Mouse (Mus musculus) hindbrain, embryonic 12.5 days (tissue): ENCODE results near the gene Tgfbr3. TPM values are rescaled to one million over a fixed set of nuclear protein-coding genes. Genes with fewer than 3 reads are reported as not detected.
"Not testable (repeated sequence)": the region's sequence is repeated elsewhere in the genome, so short reads cannot be mapped to it uniquely, and the experiment has no call there.

ENCODE experiments used
- ATAC-seq: fragments of 200-750 bp; cut with Nextera tagmentation; 2 replicates; pipeline ENCODE4 v1.8.0; 2017; ENCODE audit warnings: moderate TSS enrichment; ENCODE audit not compliant: low FRiP score
- H3K27ac ChIP-seq: fragments of 300-500 bp; sonication (generic); 2 replicates; pipeline ENCODE4 v1.5.1; 2016; ENCODE audit warnings: mild to moderate bottlenecking
- H3K27me3 ChIP-seq: fragments of 300-500 bp; sonication (generic); 2 replicates; pipeline ENCODE4 v1.6.1; 2016; ENCODE audit warnings: mild to moderate bottlenecking
- H3K36me3 ChIP-seq: fragments of 300-500 bp; sonication (generic); 2 replicates; pipeline ENCODE4 v1.6.1; 2016; ENCODE audit warnings: mild to moderate bottlenecking
- H3K4me1 ChIP-seq: fragments of 300-500 bp; sonication (generic); 2 replicates; pipeline ENCODE4 v1.6.1; 2016
- H3K4me2 ChIP-seq: fragments of 300-500 bp; sonication (generic); replicated peaks from 2 replicates; pipeline ENCODE4 v1.6.1; 2016; ENCODE audit warnings: mild to moderate bottlenecking
- H3K4me3 ChIP-seq: fragments of 300-500 bp; sonication (generic); 2 replicates; pipeline ENCODE4 v1.5.1; 2016; ENCODE audit warnings: mild to moderate bottlenecking
- H3K9ac ChIP-seq: fragments of 300-500 bp; sonication (generic); 2 replicates; pipeline ENCODE4 v1.6.1; 2016; ENCODE audit warnings: mild to moderate bottlenecking, moderate library complexity
- H3K9me3 ChIP-seq: fragments of 300-500 bp; sonication (generic); replicated peaks from 2 replicates; pipeline ENCODE4 v1.6.1; 2016; ENCODE audit warnings: mild to moderate bottlenecking
- WGBS: fragments of 180-500 bp; shearing (Covaris S2); methylation state at CpG from one replicate; pipeline ENCODE4 v1.1.7; 2016; 5-methylcytosine and 5-hydroxymethylcytosine counted together
- polyA plus RNA-seq: library from polyadenylated mRNA; unstranded; fragments of >200 nt; fragmentation: Nextera tagmentation; extraction: Ambion mirVana; gene quantifications from 2 replicates; pipeline ENCODE4 v1.2.1, GENCODE M21; 2016

The Tgfbr3 gene
- polyA plus RNA-seq, 1 experiment from 2014 or later, result 12.0 TPM

DNA sequence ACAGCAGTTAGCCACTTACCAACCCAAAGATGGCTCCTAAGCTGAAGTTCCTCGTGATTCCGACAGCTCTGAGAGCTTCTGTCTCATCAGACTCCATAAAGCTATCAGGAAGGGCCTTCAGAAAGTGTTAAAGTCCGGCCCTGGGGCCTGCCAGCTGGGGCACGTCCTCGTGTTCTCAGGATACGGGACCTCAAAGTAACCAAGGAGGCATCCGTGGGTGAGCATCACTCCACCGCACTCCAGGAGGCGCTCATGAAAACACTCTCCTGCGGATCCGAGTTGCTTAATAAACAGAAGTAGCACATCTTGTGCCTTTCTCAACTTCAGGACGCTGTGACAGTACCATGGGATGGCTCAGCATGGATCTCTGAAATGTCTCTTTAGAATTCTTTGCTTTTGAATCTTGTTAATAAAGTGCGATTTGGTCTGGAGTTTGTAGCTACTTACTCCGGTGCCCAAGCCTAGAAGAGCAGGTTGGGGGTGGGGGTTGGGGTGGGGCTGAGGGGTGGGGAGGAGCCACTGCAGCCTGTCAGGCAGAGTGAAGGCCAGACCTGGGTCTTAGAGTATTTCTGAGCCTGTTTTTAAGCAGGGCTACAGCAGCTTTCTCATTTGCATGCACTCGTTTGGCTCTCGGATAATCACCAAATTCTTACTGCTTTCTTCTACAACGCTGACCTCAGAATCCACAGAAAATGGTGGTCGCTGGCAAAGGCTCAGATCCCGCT, 38.7 kb downstream of the Tgfbr3 start:
- H3K27ac ChIP-seq, result no peak overlapping the region
- no peak overlapping the region for H3K4me3 ChIP-seq
- H3K27me3 ChIP-seq, result peaks cover 28% of the 10 kb centered on the region
- 20% methylated on average over 19 of the region's 19 CpGs for WGBS
- no peak for ATAC-seq
- no peak overlapping the region for H3K9ac ChIP-seq
- 0 out of 2 replicates have a peak, but pooled peaks cover 2% of the 10 kb centered on the region for H3K9me3 ChIP-seq
- H3K4me1 ChIP-seq, result peaks cover 27% of the 10 kb centered on the region
- H3K4me2 ChIP-seq, result peak overlapping the region; percentile 5; the same call in 1 of the 2 replicates
- H3K36me3 ChIP-seq, result no peaks in the 10 kb centered on the region

DNA sequence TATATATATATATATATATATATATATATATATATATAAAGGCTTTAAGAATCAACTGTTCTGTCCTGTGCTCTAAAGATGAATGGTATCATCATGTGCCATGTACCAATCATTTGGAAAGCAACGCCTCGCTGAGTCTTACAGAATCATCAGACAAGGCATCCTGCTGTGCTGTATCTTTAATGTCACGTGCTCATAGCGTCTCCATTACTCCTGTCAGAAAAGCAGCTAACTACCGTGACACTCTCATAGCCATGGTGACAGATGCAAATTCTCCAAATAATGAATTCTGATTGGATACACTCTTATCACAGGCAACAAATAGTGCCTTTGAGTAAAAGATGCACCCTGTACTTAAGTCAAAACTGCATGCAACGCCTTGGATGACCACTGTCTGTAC, 40.7 kb downstream of the Tgfbr3 start:
- H3K27ac ChIP-seq, result no peak overlapping the region
- H3K27me3 ChIP-seq, result peaks cover 31% of the 10 kb centered on the region
- 70% methylated on average over 6 of the region's 6 CpGs for WGBS
- no peaks in the 10 kb centered on the region for H3K9me3 ChIP-seq
- H3K4me1 ChIP-seq, result peaks cover 27% of the 10 kb centered on the region
- H3K9ac ChIP-seq, result no peak overlapping the region
- no peak overlapping the region for H3K4me2 ChIP-seq
- no peaks in the 10 kb centered on the region for H3K36me3 ChIP-seq
- no peak overlapping the region for H3K4me3 ChIP-seq
- no peak for ATAC-seq

DNA sequence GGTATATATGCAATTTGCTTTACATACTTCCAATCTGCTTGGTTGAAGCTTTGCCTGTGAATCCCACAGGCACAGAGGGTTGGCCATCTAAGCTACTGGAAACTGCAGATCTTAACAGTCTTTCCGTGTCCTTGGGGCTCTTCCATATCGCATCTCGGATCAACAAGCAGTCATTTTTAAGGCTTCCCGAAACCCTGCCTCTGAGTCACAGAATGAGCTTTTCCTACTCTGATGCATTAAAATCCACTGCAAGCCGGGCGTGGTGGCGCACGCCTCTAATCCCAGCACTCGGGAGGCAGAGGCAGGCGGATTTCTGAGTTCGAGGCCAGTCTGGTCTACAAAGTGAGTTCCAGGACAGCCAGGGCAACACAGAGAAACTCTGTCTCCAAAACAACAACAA, 41.1 kb downstream of the Tgfbr3 start:
- not testable (repeated sequence) for H3K36me3 ChIP-seq, H3K9me3 ChIP-seq, H3K9ac ChIP-seq, H3K4me2 ChIP-seq, H3K4me3 ChIP-seq, H3K27ac ChIP-seq, ATAC-seq
- Histone ChIP-seq H3K27me3 (peaks cover 28% of the 10 kb centered on the region), H3K4me1 (peaks cover 27% of the 10 kb centered on the region)
- 95% methylated on average over 11 of the region's 11 CpGs for WGBS

DNA sequence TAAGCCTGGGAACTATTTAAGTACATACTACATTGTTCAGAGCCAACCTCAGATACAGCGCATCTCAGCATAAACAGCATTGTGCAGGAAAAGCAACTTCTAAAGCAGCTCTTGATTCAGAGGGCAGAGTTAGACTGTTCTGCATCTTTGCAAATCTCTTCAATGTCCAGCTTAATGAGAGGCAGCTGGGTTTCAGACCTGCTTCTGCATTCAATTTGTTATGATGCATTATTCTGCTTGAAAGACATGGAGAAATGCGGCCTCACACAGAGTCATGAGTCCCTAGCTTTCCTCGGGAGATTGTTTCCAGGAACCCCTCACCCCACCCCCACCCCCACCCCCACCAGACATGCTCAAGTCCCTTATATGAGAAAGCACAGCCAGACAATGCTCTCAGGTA, 41.6 kb downstream of the Tgfbr3 start:
- peaks cover 25% of the 10 kb centered on the region for H3K4me1 ChIP-seq
- H3K4me2 ChIP-seq, result no peak overlapping the region
- no peak overlapping the region for H3K4me3 ChIP-seq
- no peaks in the 10 kb centered on the region for H3K9me3 ChIP-seq
- no peak overlapping the region for H3K9ac ChIP-seq
- 63% methylated on average over 3 of the region's 3 CpGs for WGBS
- H3K36me3 ChIP-seq, result no peaks in the 10 kb centered on the region
- no peak overlapping the region for H3K27ac ChIP-seq
- no peak for ATAC-seq
- peaks cover 23% of the 10 kb centered on the region for H3K27me3 ChIP-seq

DNA sequence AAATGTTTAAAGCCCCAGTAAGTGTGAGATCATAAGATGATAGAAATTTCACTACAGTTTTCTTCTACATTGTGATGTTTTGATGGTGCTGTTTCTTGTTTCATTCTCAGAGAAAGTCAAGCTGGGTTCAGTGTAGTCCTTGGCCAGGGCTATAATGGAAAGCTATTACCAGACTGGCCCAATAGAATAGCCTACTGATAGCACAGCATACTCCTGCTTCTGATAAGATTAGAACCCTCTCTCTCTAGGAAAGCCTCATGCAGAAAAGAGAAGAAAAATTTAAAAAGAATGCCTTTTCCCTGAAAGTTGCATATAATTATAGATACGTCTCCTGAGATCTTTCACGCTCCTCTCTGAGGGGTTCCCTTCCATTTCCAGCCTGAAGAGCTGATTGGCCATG, 46.0 kb downstream of the Tgfbr3 start:
- Histone ChIP-seq H3K36me3 (no peaks in the 10 kb centered on the region), H3K27ac (no peak overlapping the region), H3K9ac (no peak overlapping the region), H3K4me2 (no peak overlapping the region), H3K27me3 (peaks cover 5% of the 10 kb centered on the region; the same call in 1 of the 2 replicates), H3K4me1 (peaks cover 3% of the 10 kb centered on the region; the same call in 1 of the 2 replicates), H3K4me3 (no peak overlapping the region), H3K9me3 (no peaks in the 10 kb centered on the region)
- no peak for ATAC-seq
- WGBS, result 92% methylated on average over 2 of the region's 2 CpGs

DNA sequence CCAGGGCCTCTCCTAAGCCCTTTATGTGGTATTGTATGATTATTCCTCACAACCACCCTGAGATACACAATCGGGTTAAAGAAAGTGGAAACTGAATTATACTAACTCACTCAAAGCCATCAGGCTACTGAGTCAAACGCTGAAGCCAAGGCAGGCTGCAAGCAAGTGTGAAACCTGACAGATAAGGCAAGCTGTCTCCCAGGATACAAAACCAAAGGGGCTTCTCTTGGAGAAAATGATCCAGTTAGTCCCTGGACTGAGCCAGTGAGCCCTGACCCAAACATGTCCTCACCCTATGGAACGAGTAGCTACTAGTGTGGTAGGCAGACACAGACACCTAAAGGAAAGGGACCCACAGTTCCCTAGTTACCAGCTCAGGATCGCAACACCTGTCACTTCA, 46.4 kb downstream of the Tgfbr3 start:
- 85% methylated on average over 4 of the region's 4 CpGs for WGBS
- H3K27me3 ChIP-seq, result peaks cover 5% of the 10 kb centered on the region; the same call in 1 of the 2 replicates
- no peak overlapping the region for H3K27ac ChIP-seq

DNA sequence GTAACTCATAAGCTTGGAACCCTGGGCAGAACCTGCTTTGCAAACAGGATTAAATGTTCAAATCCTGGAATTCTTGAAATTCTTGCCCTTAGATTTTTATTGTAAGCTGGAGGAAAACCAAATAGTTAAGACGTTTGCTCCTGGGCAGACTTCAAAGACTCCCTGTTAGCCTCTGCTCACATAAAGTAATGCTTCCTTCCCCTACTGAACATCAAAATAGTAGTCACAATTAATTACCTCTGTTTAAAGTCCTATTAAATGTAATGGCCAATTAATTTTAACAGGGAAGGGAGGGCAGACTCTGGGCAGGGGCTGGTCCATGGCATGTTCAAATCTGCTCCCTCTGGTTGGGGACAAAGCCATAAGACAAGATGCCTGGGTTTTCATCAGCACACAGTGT, 49.2 kb downstream of the Tgfbr3 start:
- no peak for ATAC-seq
- Histone ChIP-seq H3K36me3 (no peaks in the 10 kb centered on the region), H3K27ac (no peak overlapping the region), H3K9me3 (no peaks in the 10 kb centered on the region), H3K4me2 (no peak overlapping the region), H3K27me3 (peaks cover 3% of the 10 kb centered on the region; the same call in 1 of the 2 replicates), H3K4me1 (peaks cover 19% of the 10 kb centered on the region), H3K4me3 (no peak overlapping the region), H3K9ac (no peak overlapping the region)
- WGBS, result 43% methylated on average over 1 of the region's 1 CpGs

More for the DNA sequence above, 46.4 kb downstream of the Tgfbr3 start:
- peaks cover 7% of the 10 kb centered on the region for H3K4me1 ChIP-seq
- no peaks in the 10 kb centered on the region for H3K9me3 ChIP-seq
- no peak for ATAC-seq
- no peak overlapping the region for H3K4me3 ChIP-seq
- H3K9ac ChIP-seq, result no peak overlapping the region
- H3K4me2 ChIP-seq, result no peak overlapping the region
- H3K36me3 ChIP-seq, result no peaks in the 10 kb centered on the region

DNA sequence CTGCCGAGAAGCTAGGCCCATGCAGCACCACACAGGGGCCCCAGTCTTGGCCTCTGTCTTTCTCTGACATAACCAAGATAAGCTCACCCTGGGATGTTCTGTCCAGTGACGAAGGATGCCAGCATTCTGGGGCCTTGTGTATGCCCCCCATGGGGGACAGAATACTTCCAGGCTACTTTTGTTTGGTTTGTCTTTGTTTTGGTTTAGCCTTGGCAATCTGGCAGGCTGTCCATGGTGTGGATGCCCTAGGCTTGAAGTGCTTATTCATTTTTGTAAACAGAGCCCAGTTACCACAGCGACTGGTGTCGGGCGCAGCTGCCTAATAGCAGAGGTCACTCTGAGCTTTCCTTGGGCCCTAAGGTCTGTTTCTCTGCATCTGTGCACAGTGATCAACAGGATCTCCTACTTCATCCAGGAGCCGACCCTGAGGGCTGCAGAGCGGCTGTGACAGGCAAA, 51.4 kb downstream of the Tgfbr3 start:
- no peak for ATAC-seq
- Histone ChIP-seq H3K4me2 (no peak overlapping the region), H3K9ac (no peak overlapping the region), H3K4me1 (peaks cover 19% of the 10 kb centered on the region), H3K36me3 (no peaks in the 10 kb centered on the region), H3K27me3 (no peaks in the 10 kb centered on the region), H3K27ac (no peak overlapping the region), H3K4me3 (no peak overlapping the region), H3K9me3 (no peaks in the 10 kb centered on the region)
- whole genome bisulfite sequencing, result 58% methylated on average over 7 of the region's 7 CpGs

DNA sequence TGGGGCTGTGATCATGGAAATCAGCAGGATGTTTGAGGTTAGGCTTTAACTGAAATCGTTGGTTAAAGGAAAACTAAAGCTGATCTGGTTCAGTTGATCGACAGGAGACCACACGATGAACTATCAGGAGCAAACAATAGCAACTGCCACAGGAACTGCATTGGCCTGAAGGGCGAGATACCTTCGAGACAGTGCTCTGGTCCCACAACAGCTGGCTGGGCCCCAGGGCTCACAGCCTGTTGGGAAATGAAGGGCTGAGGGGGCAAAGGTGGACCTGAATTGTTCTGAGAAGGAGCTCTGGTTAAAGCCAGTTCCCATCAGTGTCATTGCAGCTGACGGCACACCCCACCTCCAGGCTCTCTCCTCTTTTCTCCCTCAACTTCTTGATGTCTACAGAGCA, 52.5 kb downstream of the Tgfbr3 start:
- ATAC-seq, result no peak
- 67% methylated on average over 6 of the region's 6 CpGs for WGBS
- Histone ChIP-seq H3K36me3 (no peaks in the 10 kb centered on the region), H3K4me1 (peaks cover 19% of the 10 kb centered on the region), H3K9me3 (no peaks in the 10 kb centered on the region), H3K4me3 (no peak overlapping the region), H3K27ac (no peak overlapping the region), H3K4me2 (no peak overlapping the region), H3K27me3 (no peaks in the 10 kb centered on the region), H3K9ac (no peak overlapping the region)

DNA sequence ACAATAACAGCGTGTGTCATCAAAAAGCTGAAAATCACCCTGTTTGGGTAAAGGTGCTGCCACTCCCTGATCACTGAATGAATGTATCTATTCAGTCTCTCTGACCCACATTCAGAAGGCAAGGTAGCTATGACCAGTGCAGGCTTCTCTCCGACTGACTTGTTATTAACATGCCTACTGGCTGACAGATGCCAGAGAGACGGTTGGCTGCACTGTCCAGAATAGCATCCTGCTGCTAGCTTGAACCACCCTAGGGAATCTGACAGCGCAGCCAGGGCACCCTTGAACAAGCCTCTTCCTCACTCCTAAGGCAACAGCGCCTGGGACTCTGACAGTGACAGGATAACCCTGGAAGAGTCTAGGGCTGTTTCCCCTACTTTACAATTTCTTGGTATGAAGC, 53.4 kb downstream of the Tgfbr3 start:
- Histone ChIP-seq H3K4me1 (peaks cover 19% of the 10 kb centered on the region), H3K27ac (no peak overlapping the region), H3K36me3 (no peaks in the 10 kb centered on the region), H3K27me3 (no peaks in the 10 kb centered on the region), H3K9me3 (no peaks in the 10 kb centered on the region), H3K4me3 (no peak overlapping the region), H3K4me2 (no peak overlapping the region), H3K9ac (no peak overlapping the region)
- ATAC-seq, result no peak
- 75% methylated on average over 5 of the region's 5 CpGs for WGBS

DNA sequence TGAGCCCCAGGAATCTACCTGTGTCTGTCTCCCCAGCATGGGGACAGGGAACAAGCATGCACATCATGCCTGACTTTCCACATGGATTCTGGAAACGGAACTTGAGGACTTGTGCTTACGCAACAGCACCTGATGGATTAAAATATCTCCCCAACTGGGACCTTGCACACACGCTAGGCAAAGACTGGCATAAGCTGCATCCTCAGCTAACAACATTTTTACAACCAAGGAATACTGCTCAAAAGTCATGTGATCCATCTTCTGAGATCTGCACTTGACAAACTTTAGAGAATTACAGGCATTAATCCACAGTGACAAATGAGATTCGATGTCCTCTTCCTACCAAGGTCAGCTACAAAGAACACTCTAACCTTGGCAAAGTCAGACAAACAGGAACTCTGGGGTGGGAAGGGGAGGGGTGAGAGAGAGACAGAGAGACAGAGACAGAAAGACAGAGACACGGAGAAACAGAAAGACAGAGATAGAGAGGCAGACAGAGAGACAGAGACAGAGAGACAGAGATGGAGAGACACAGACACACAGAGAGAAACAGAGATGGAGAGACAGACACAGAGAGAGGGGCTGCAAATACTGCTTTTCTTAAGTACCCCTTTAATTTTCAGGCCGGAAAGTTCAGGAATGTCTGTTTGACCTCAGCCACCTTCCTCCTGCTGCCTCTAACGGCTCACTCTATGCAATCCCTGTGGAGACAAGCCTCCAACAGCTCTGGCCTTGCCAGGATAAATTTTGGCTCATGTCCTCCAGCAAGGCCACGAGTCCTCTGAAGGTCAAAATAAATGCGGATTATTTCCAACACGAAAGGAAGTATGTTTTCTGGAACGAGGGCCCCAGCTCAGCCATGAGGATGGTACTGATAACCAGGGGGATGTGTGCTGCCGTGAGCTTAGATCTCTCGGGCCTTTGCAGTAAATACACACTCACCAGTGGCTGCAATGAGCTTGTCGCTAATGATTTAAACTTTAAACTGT, 55.8 kb downstream of the Tgfbr3 start:
- no peak for ATAC-seq
- no peak overlapping the region for H3K4me2 ChIP-seq
- H3K4me3 ChIP-seq, result no peak overlapping the region
- no peak overlapping the region for H3K27ac ChIP-seq
- no peak overlapping the region for H3K9ac ChIP-seq
- no peaks in the 10 kb centered on the region for H3K27me3 ChIP-seq
- H3K9me3 ChIP-seq, result no peaks in the 10 kb centered on the region
- WGBS, result 71% methylated on average over 14 of the region's 14 CpGs
- H3K4me1 ChIP-seq, result peaks cover 19% of the 10 kb centered on the region
- H3K36me3 ChIP-seq, result no peaks in the 10 kb centered on the region

DNA sequence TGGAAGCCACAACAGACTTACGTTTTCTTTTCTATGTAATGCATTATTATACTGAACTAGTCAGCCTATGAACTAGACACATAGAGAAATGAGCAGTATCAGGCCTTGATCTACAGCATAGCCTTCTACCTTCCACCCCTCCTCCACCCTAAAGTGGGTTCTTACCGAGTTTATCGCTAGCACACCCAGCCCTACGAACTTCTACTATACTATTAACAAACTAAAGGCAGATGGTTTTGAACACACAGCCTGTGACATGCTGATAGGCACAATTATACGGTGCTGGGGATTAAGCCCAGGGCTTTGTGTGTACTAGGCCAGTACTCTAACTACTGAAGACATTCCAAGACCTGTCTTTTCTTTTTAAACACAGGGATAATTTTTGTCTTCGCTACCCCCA, 59.2 kb downstream of the Tgfbr3 start:
- H3K4me1 ChIP-seq, result no peaks in the 10 kb centered on the region
- no peak overlapping the region for H3K9ac ChIP-seq
- no peak overlapping the region for H3K4me2 ChIP-seq
- no peak overlapping the region for H3K4me3 ChIP-seq
- WGBS, result 83% methylated on average over 6 of the region's 6 CpGs
- ATAC-seq, result no peak
- no peaks in the 10 kb centered on the region for H3K36me3 ChIP-seq
- no peak overlapping the region for H3K27ac ChIP-seq
- no peaks in the 10 kb centered on the region for H3K27me3 ChIP-seq
- no peaks in the 10 kb centered on the region for H3K9me3 ChIP-seq
